Mouse (Mus musculus): Measurements from ENCODE around the gene Tex29. TPM values are rescaled to one million over a fixed set of nuclear protein-coding genes. Genes with fewer than 3 reads are reported as not detected.
"Not testable (repeated sequence)": the region's sequence is repeated elsewhere in the genome, so short reads cannot be mapped to it uniquely, and the experiment has no call there.

Gene Tex29
- polyA plus RNA-seq, 1 experiment from 2014 or later: 0.43 TPM

GRCm38 (mm10) chr8:11833157-11833556, 7.1 kb upstream of the Tex29 start:
- Histone ChIP-seq H3K4me2 (no peak overlapping the region), H3K9me3 (no peaks in the 10 kb centered on the region), H3K27me3 (no peaks in the 10 kb centered on the region), H3K4me3 (no peak overlapping the region), H3K9ac (no peak overlapping the region), H3K4me1 (replicated peaks) (peaks cover 25% of the 10 kb centered on the region), H3K27ac (replicated peaks) (no peak overlapping the region), H3K36me3 (peaks cover 64% of the 10 kb centered on the region)
- no peak for ATAC-seq (ENCODE audit: low read depth)
- 93% methylated on average over 4 of the region's 4 CpGs for WGBS

- H3K36me3 ChIP-seq: peaks cover 56% of the 10 kb centered on the region
- H3K4me1 ChIP-seq (replicated peaks): peaks cover 24% of the 10 kb centered on the region
- H3K4me2 ChIP-seq: no peak overlapping the region
- ATAC-seq (ENCODE audit: low read depth): no peak
- H3K27me3 ChIP-seq: no peaks in the 10 kb centered on the region
- no peaks in the 10 kb centered on the region for H3K9me3 ChIP-seq
- 89% methylated on average over 5 of the region's 5 CpGs for WGBS
- H3K27ac ChIP-seq (replicated peaks): no peak overlapping the region
- H3K9ac ChIP-seq: no peak overlapping the region
- no peak overlapping the region for H3K4me3 ChIP-seq
These were observed 6.1 kb upstream of the Tex29 start for GRCm38 (mm10) chr8:11834200-11834599.

- no peak overlapping the region for H3K4me2 ChIP-seq
- no peaks in the 10 kb centered on the region for H3K9me3 ChIP-seq
- no peak overlapping the region for H3K4me3 ChIP-seq
- H3K27ac ChIP-seq (replicated peaks): no peak overlapping the region
- H3K9ac ChIP-seq: no peak overlapping the region
- no peak for ATAC-seq (ENCODE audit: low read depth)
- 95% methylated on average over 16 of the region's 16 CpGs for WGBS
- peaks cover 56% of the 10 kb centered on the region for H3K36me3 ChIP-seq
- peaks cover 24% of the 10 kb centered on the region for H3K4me1 ChIP-seq (replicated peaks)
- H3K27me3 ChIP-seq: no peaks in the 10 kb centered on the region
These were observed 5.6 kb upstream of the Tex29 start for GRCm38 (mm10) chr8:11834691-11835090.

- H3K36me3 ChIP-seq: peaks cover 5% of the 10 kb centered on the region; the same call in 1 of the 2 replicates
- no peak overlapping the region for H3K4me2 ChIP-seq
- peak; percentile 32; the same call in 1 of the 2 replicates for ATAC-seq (ENCODE audit: low read depth)
- H3K27me3 ChIP-seq: no peaks in the 10 kb centered on the region
- no peak overlapping the region for H3K9ac ChIP-seq
- H3K27ac ChIP-seq (replicated peaks): peak overlapping the region; percentile 71
- H3K4me1 ChIP-seq (replicated peaks): peaks cover 40% of the 10 kb centered on the region
- no peaks in the 10 kb centered on the region for H3K9me3 ChIP-seq
- no peak overlapping the region for H3K4me3 ChIP-seq
- WGBS: 15% methylated on average over 8 of the region's 8 CpGs
These were observed 1.3 kb downstream of the Tex29 start for GRCm38 (mm10) chr8:11841571-11841970.

DNA sequence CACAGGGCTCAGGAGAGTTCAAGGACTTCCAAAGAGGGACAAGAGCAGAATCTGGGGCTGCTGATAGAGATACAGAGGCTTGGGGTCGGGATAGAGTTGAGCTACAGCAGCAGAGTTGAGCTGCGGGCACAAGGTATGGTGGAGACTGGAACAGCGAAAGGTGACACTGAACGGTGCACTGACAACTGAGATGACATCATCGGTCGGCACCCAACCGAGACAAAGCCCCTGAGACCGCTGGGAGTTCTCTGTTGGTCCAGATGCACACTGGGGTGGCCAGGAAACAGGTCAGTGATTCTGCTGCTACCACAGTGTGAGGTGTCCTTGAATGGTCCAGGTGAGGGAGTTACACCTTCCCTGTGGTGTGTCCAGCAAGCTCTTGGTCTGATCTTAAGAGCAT, 2.5 kb downstream of the Tex29 start:
- 89% methylated on average over 8 of the region's 8 CpGs for WGBS
- ATAC-seq (ENCODE audit: low read depth): no peak

GRCm38 (mm10) chr8:11843677-11844315, 3.5 kb downstream of the Tex29 start:
- no peak for ATAC-seq (ENCODE audit: low read depth)
- 71% methylated on average over 13 of the region's 13 CpGs for WGBS
- H3K27ac ChIP-seq (replicated peaks): peak overlapping the region; percentile 61

More for the DNA sequence above, 2.5 kb downstream of the Tex29 start:
- no peak overlapping the region for H3K4me3 ChIP-seq
- no peak overlapping the region for H3K27ac ChIP-seq (replicated peaks)
- H3K4me2 ChIP-seq: no peak overlapping the region
- H3K27me3 ChIP-seq: no peaks in the 10 kb centered on the region
- no peaks in the 10 kb centered on the region for H3K9me3 ChIP-seq
- no peak overlapping the region for H3K9ac ChIP-seq
- H3K4me1 ChIP-seq (replicated peaks): peaks cover 40% of the 10 kb centered on the region
- H3K36me3 ChIP-seq: no peaks in the 10 kb centered on the region

DNA sequence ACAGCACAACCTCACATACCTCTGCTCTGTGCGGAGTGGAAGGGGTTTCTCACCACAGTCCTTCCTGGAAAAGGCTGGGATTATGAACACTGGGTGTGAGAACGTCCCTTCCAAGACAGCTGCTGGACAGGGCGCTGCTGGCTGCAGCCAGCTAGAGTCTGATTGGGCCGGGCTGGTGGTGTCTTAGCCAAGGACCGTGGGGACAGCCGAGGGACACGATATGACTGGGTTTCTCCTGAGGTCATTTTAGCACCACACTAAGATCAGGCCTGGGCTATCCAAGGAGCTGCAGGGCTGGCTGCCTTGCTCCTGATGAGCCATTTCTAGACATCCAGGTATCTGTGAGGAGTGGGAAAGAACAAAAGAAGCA, 4.0 kb downstream of the Tex29 start:
- WGBS: 90% methylated on average over 7 of the region's 7 CpGs

More at GRCm38 (mm10) chr8:11843677-11844315, 3.5 kb downstream of the Tex29 start:
- Histone ChIP-seq H3K36me3 (no peaks in the 10 kb centered on the region), H3K4me2 (no peak overlapping the region), H3K9ac (no peak overlapping the region), H3K4me1 (replicated peaks) (peaks cover 40% of the 10 kb centered on the region), H3K4me3 (no peak overlapping the region), H3K9me3 (no peaks in the 10 kb centered on the region), H3K27me3 (no peaks in the 10 kb centered on the region)

GRCm38 (mm10) chr8:11846807-11847206, 6.5 kb downstream of the Tex29 start:
- no peaks in the 10 kb centered on the region for H3K9me3 ChIP-seq
- WGBS: 97% methylated on average over 6 of the region's 6 CpGs

More for the DNA sequence above, 4.0 kb downstream of the Tex29 start:
- Histone ChIP-seq H3K27ac (replicated peaks) (peak overlapping the region; percentile 61), H3K9me3 (no peaks in the 10 kb centered on the region), H3K4me1 (replicated peaks) (peaks cover 37% of the 10 kb centered on the region), H3K4me2 (no peak overlapping the region), H3K9ac (no peak overlapping the region), H3K27me3 (no peaks in the 10 kb centered on the region), H3K36me3 (no peaks in the 10 kb centered on the region), H3K4me3 (no peak overlapping the region)
- no peak for ATAC-seq (ENCODE audit: low read depth)

DNA sequence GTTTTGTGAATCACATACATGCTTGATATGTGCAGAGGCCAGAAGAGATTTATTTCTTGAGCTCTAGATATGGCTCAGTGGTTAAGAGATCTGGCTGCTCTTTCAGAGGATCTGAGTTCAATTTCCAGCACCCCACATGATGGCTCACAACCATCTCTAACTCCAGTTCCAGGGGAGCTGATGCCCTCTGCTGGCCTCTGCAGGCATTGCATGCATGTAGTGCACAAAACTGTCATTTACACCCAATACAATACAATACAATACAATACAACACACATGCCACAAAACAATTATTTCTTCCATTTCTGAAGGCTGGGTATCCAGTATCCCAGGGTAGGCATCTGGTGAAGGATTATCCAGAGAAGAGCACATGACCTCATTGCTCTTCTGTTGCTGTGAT, 27.6 kb downstream of the Tex29 start:
- Histone ChIP-seq H3K4me3 (no peak overlapping the region), H3K27ac (replicated peaks) (no peak overlapping the region), H3K36me3 (no peaks in the 10 kb centered on the region), H3K4me2 (no peak overlapping the region), H3K4me1 (replicated peaks) (no peaks in the 10 kb centered on the region), H3K9ac (no peak overlapping the region), H3K9me3 (no peaks in the 10 kb centered on the region), H3K27me3 (no peaks in the 10 kb centered on the region)
- no peak for ATAC-seq (ENCODE audit: low read depth)

More at GRCm38 (mm10) chr8:11846807-11847206, 6.5 kb downstream of the Tex29 start:
- H3K4me1 ChIP-seq (replicated peaks): peaks cover 19% of the 10 kb centered on the region
- H3K27me3 ChIP-seq: no peaks in the 10 kb centered on the region
- no peak overlapping the region for H3K4me3 ChIP-seq
- H3K4me2 ChIP-seq: no peak overlapping the region
- ATAC-seq (ENCODE audit: low read depth): no peak
- H3K36me3 ChIP-seq: no peaks in the 10 kb centered on the region
- H3K27ac ChIP-seq (replicated peaks): no peak overlapping the region
- H3K9ac ChIP-seq: no peak overlapping the region

DNA sequence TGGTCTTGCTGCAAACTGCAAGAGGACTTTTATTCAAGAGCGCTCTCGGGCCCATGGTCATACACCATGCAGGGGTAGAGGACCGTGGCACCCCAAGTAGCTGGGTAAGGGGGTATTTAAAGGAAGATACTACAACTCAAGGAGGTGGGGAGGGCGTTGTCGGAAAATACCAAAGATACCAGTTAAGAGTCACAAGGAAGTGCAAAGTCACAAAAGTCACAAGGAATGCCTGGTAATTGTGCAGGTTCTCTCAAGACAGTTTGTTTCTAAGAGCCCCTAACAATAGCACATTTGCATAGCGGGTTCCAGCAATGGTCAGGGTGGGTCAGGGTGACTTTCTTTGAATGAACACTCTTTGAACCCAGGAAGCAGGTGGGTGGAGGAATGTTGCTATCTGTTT, 34.0 kb downstream of the Tex29 start:
- not testable (repeated sequence) for H3K36me3 ChIP-seq; H3K4me1 ChIP-seq (replicated peaks); H3K4me3 ChIP-seq; H3K9ac ChIP-seq; ATAC-seq (ENCODE audit: low read depth); H3K4me2 ChIP-seq; H3K27ac ChIP-seq (replicated peaks); H3K27me3 ChIP-seq; H3K9me3 ChIP-seq
- WGBS: 93% methylated on average over 6 of the region's 6 CpGs

DNA sequence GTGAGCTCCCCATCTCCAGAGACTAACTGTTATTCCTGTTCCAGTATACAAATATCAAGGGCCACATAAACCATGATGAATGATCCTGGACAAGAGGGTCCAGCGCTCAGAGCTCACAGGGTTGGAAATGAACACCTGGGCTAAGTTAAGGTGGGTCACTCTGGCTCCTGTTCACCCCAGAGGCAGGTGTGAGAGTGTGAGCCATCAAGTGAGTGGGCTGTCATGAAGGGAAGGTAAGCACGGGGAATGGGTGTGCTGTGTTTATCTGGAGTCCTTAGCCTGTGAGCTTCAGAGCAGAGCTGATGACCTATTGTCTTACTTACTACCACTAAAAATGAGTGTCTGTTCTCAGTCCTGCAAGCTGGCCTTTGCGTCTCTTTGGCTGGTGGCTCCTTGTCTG, 44.4 kb downstream of the Tex29 start:
- Histone ChIP-seq H3K4me3 (no peak overlapping the region), H3K27me3 (no peaks in the 10 kb centered on the region), H3K27ac (replicated peaks) (no peak overlapping the region), H3K4me1 (replicated peaks) (peaks cover 26% of the 10 kb centered on the region), H3K9ac (no peak overlapping the region), H3K9me3 (peaks cover 15% of the 10 kb centered on the region; the same call in 1 of the 2 replicates), H3K36me3 (no peaks in the 10 kb centered on the region), H3K4me2 (no peak overlapping the region)
- WGBS: 99% methylated on average over 3 of the region's 3 CpGs
- no peak for ATAC-seq (ENCODE audit: low read depth)

GRCm38 (mm10) chr8:11885881-11886699, 45.8 kb downstream of the Tex29 start:
- H3K4me1 ChIP-seq (replicated peaks): peaks cover 27% of the 10 kb centered on the region
- H3K36me3 ChIP-seq: no peaks in the 10 kb centered on the region
- peaks cover 15% of the 10 kb centered on the region; the same call in 1 of the 2 replicates for H3K9me3 ChIP-seq
- no peaks in the 10 kb centered on the region for H3K27me3 ChIP-seq
- no peak overlapping the region for H3K4me3 ChIP-seq
- peak overlapping the region; percentile 42; the same call in 1 of the 2 replicates for H3K9ac ChIP-seq
- peak overlapping the region; percentile 75 for H3K27ac ChIP-seq (replicated peaks)
- no peak overlapping the region for H3K4me2 ChIP-seq
- ATAC-seq (ENCODE audit: low read depth): peak; percentile 84
- WGBS: 26% methylated on average over 12 of the region's 12 CpGs
